ENCODE assay signal across 7 mouse cellular contexts in the genomic region with DNA sequence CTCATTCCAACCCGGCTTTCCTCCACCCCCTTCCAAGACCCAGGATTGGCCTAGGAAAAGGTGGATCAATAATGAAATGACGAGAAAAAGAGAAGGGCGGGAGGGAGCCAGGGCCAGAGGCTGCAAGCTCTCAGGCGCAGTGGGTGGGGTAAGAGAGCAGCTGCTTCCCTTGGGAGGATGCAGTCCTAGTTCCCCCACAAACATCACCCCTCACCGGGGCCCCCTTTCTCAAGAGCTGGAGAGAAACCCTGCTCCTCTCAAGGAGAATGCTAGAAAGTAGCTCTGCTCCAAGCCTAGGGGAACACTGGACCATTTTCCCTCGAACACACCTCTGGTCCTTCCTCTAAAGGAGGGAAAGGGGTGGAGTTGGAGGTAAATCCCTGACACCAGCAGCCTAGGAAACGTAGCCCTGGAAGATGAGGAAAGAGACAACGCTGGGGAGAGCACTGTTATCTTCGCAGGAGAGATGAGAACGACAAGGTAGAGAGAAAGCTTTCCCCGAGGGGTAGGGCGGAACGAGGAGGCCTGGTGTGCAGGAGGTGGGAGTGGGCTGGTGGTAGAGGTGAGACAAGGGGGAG. TPM values are rescaled to one million over a fixed set of nuclear protein-coding genes. Genes with fewer than 3 reads are reported as not detected.
DNase-seq lines count a peak whose midpoint lies in the region; ATAC-seq lines count a peak whose summit lies in the region.

No protein-coding gene starts in this region.

- H3K27ac ChIP-seq in heart, embryonic 12.5 days (ENCODE audit: poor library complexity, severe bottlenecking): peak overlapping the region; percentile 19; the same call in 1 of the 2 replicates
- H3K27ac ChIP-seq in liver, embryonic 11.5 days (ENCODE audit: low read depth, low read length): peak overlapping the region; percentile 42; the same call in 1 of the 2 replicates

- H3K4me2 ChIP-seq in heart, embryonic 12.5 days: peak overlapping the region; percentile 98
- H3K4me2 ChIP-seq in liver, embryonic 11.5 days: peak overlapping the region; percentile 95

- peak overlapping the region; percentile 94 for H3K9ac ChIP-seq in heart, embryonic 12.5 days
- peak overlapping the region; percentile 88 for H3K9ac ChIP-seq in liver, embryonic 11.5 days (ENCODE audit: low read depth, low read length)

- H3K36me3 ChIP-seq in heart, embryonic 12.5 days: 0 out of 2 replicates have a peak, but pooled peaks cover 4% of the 10 kb centered on the region
- H3K36me3 ChIP-seq in liver, embryonic 11.5 days (ENCODE audit: control insufficient read depth, insufficient read depth, low read length): peaks cover 4% of the 10 kb centered on the region; the same call in 1 of the 2 replicates

- peak; percentile 22 to 35 for DNase-seq in right cerebral cortex, adult 2 months (ENCODE audit: low spot score in 2 of 2)
- DNase-seq in right cerebral cortex, postnatal 25 days: no peak
- DNase-seq in cerebellum, postnatal 10 days: peak; percentile 39 to 50
- peak; percentile 48 for DNase-seq in liver, embryonic 11.5 days (ENCODE audit: low spot score)
- peak; percentile 60 for DNase-seq in retina, embryonic 14.5 days (ENCODE audit: low spot score)
- no peak for DNase-seq in frontal cortex, postnatal 10 days (ENCODE audit: low spot score in 2 of 2)

- no peaks in the 10 kb centered on the region for H3K27me3 ChIP-seq in heart, embryonic 12.5 days (replicated peaks)
- H3K27me3 ChIP-seq in liver, embryonic 11.5 days (replicated peaks; ENCODE audit: control insufficient read depth, insufficient read depth, low read length): no peaks in the 10 kb centered on the region

- peak overlapping the region; percentile 87 for H3K4me3 ChIP-seq in heart, embryonic 12.5 days
- H3K4me3 ChIP-seq in liver, embryonic 11.5 days (ENCODE audit: low read depth, low read length): peak overlapping the region; percentile 99

- no peak for ATAC-seq in heart, embryonic 12.5 days (ENCODE audit: insufficient number of reproducible peaks, low FRiP score)
- ATAC-seq in liver, embryonic 11.5 days (replicated peaks; ENCODE audit: low FRiP score): no peak

- 2% methylated on average over 13 of the region's 13 CpGs for WGBS in heart, embryonic 12.5 days
- WGBS in liver, embryonic 11.5 days: under 1% methylated on average over 13 of the region's 13 CpGs

- H3K9me3 ChIP-seq in heart, embryonic 12.5 days (replicated peaks): no peaks in the 10 kb centered on the region
- no peaks in the 10 kb centered on the region for H3K9me3 ChIP-seq in liver, embryonic 11.5 days (ENCODE audit: control insufficient read depth, low read length)

- peaks cover 51% of the 10 kb centered on the region for H3K4me1 ChIP-seq in heart, embryonic 12.5 days (replicated peaks)
- H3K4me1 ChIP-seq in liver, embryonic 11.5 days (replicated peaks; ENCODE audit: control insufficient read depth, insufficient read depth, low read length): peaks cover 22% of the 10 kb centered on the region

RNA-seq across cellular contexts. Expression of gene Kmt2a, which starts 1.3 kb away (rescaled TPM):
- 11.9 and 12.0 TPM in 2 replicates for polyA plus RNA-seq in heart, embryonic 12.5 days (2016; fragmentation: Nextera tagmentation; extraction: Ambion mirVana)
- polyA plus RNA-seq in liver, embryonic 11.5 days (2014; fragmentation: Nextera tagmentation; extraction: Ambion mirVana): 6.8 and 9.7 TPM in 2 replicates

RNA-seq across cellular contexts. Expression of gene Atp5l, which starts 40.8 kb away (rescaled TPM):
- polyA plus RNA-seq in heart, embryonic 12.5 days (2016; fragmentation: Nextera tagmentation; extraction: Ambion mirVana): 924 and 963 TPM in 2 replicates
- polyA plus RNA-seq in liver, embryonic 11.5 days (2014; fragmentation: Nextera tagmentation; extraction: Ambion mirVana): 671 and 713 TPM in 2 replicates

Comparison
In these comparisons a context has a peak if more than half of its experiments do, and no peak if none do; other contexts are left out.
1. DNase-seq: peak in right cerebral cortex, adult 2 months (2 of 2), cerebellum, postnatal 10 days (2 of 2), liver, embryonic 11.5 days (single experiment) and retina, embryonic 14.5 days (single experiment); none in right cerebral cortex, postnatal 25 days (single experiment) and frontal cortex, postnatal 10 days (0 of 2).